Mouse (Mus musculus): Measurements from ENCODE around the gene Gm20518.

- no peak for TF ChIP-seq TAL1 (IDR thresholded peaks at IDR 0.05; ENCODE audit: low read length)
- TF ChIP-seq GATA1 (IDR thresholded peaks at IDR 0.05; ENCODE audit: low read length) = no peak
Observed at GRCm38 (mm10) chr16:17929631-17930030, 38.2 kb upstream of the Gm20518 start.

Measured in erythroblast, embryonic 14.5 days (primary cell).